Mouse (Mus musculus): Measurements from ENCODE around the gene AC109138.7. TPM values are rescaled to one million over a fixed set of nuclear protein-coding genes. Genes with fewer than 3 reads are reported as not detected.
A peak's percentile ranks its signal among the peaks of the same experiment; 100 is the strongest.

The AC109138.7 gene
- total RNA-seq, 1 experiment from 2014 or later: not detected

GRCm38 (mm10) chr19:4190831-4191334 is 23.3 kb upstream of the AC109138.7 start, which contains the start of gene Tbc1d10c:
Gene Tbc1d10c, minus strand, starts transcription at chr19:4191284.
- ATAC-seq (replicated peaks in 1 of 2; ENCODE audit: insufficient read depth in 1 of 2, low FRiP score in 2 of 2, low TSS enrichment in 1 of 2, low read depth in 1 of 2, poor library complexity in 2 of 2, severe bottlenecking in 2 of 2): peak; percentile 50 to 52; a peak in 3 of 4 replicates

GRCm38 (mm10) chr19:4191528-4192250 is 22.5 kb upstream of the AC109138.7 start, which contains the start of gene Ppp1ca:
Gene Ppp1ca, plus strand, starts transcription at chr19:4192065.
- peak; percentile 82 to 86 for ATAC-seq (replicated peaks in 1 of 2; ENCODE audit: insufficient read depth in 1 of 2, low FRiP score in 2 of 2, low TSS enrichment in 1 of 2, low read depth in 1 of 2, poor library complexity in 2 of 2, severe bottlenecking in 2 of 2)

- no peak for ATAC-seq (replicated peaks in 1 of 2; ENCODE audit: insufficient read depth in 1 of 2, low FRiP score in 2 of 2, low TSS enrichment in 1 of 2, low read depth in 1 of 2, poor library complexity in 2 of 2, severe bottlenecking in 2 of 2)
Observed at GRCm38 (mm10) chr19:4192251-4192985, 21.7 kb upstream of the AC109138.7 start.

- no peak for ATAC-seq (replicated peaks in 1 of 2; ENCODE audit: insufficient read depth in 1 of 2, low FRiP score in 2 of 2, low TSS enrichment in 1 of 2, low read depth in 1 of 2, poor library complexity in 2 of 2, severe bottlenecking in 2 of 2)
Observed at GRCm38 (mm10) chr19:4193129-4193528, 21.0 kb upstream of the AC109138.7 start.

GRCm38 (mm10) chr19:4194021-4194724 is 20.0 kb upstream of the AC109138.7 start:
- ATAC-seq (replicated peaks in 1 of 2; ENCODE audit: insufficient read depth in 1 of 2, low FRiP score in 2 of 2, low TSS enrichment in 1 of 2, low read depth in 1 of 2, poor library complexity in 2 of 2, severe bottlenecking in 2 of 2): no peak

- no peak for ATAC-seq (replicated peaks in 1 of 2; ENCODE audit: insufficient read depth in 1 of 2, low FRiP score in 2 of 2, low TSS enrichment in 1 of 2, low read depth in 1 of 2, poor library complexity in 2 of 2, severe bottlenecking in 2 of 2)
Observed at GRCm38 (mm10) chr19:4194776-4195650, 19.1 kb upstream of the AC109138.7 start.

GRCm38 (mm10) chr19:4196048-4196447 is 18.1 kb upstream of the AC109138.7 start:
- no peak for ATAC-seq (replicated peaks in 1 of 2; ENCODE audit: insufficient read depth in 1 of 2, low FRiP score in 2 of 2, low TSS enrichment in 1 of 2, low read depth in 1 of 2, poor library complexity in 2 of 2, severe bottlenecking in 2 of 2)

GRCm38 (mm10) chr19:4196548-4196947 is 17.6 kb upstream of the AC109138.7 start:
- no peak for ATAC-seq (replicated peaks in 1 of 2; ENCODE audit: insufficient read depth in 1 of 2, low FRiP score in 2 of 2, low TSS enrichment in 1 of 2, low read depth in 1 of 2, poor library complexity in 2 of 2, severe bottlenecking in 2 of 2)

GRCm38 (mm10) chr19:4197180-4197579 is 17.0 kb upstream of the AC109138.7 start:
- no peak for ATAC-seq (replicated peaks in 1 of 2; ENCODE audit: insufficient read depth in 1 of 2, low FRiP score in 2 of 2, low TSS enrichment in 1 of 2, low read depth in 1 of 2, poor library complexity in 2 of 2, severe bottlenecking in 2 of 2)

GRCm38 (mm10) chr19:4201291-4201909 is 12.8 kb upstream of the AC109138.7 start, which contains the start of gene Rad9a:
Gene Rad9a, minus strand, starts transcription at chr19:4201662.
- peak; percentile 84 to 89 for ATAC-seq (replicated peaks in 1 of 2; ENCODE audit: insufficient read depth in 1 of 2, low FRiP score in 2 of 2, low TSS enrichment in 1 of 2, low read depth in 1 of 2, poor library complexity in 2 of 2, severe bottlenecking in 2 of 2)

GRCm38 (mm10) chr19:4202149-4202548 is 12.0 kb upstream of the AC109138.7 start:
- no peak for ATAC-seq (replicated peaks in 1 of 2; ENCODE audit: insufficient read depth in 1 of 2, low FRiP score in 2 of 2, low TSS enrichment in 1 of 2, low read depth in 1 of 2, poor library complexity in 2 of 2, severe bottlenecking in 2 of 2)

GRCm38 (mm10) chr19:4203148-4203547 is 11.0 kb upstream of the AC109138.7 start:
- no peak for ATAC-seq (replicated peaks in 1 of 2; ENCODE audit: insufficient read depth in 1 of 2, low FRiP score in 2 of 2, low TSS enrichment in 1 of 2, low read depth in 1 of 2, poor library complexity in 2 of 2, severe bottlenecking in 2 of 2)

GRCm38 (mm10) chr19:4203604-4204326 is 10.4 kb upstream of the AC109138.7 start:
- ATAC-seq (replicated peaks in 1 of 2; ENCODE audit: insufficient read depth in 1 of 2, low FRiP score in 2 of 2, low TSS enrichment in 1 of 2, low read depth in 1 of 2, poor library complexity in 2 of 2, severe bottlenecking in 2 of 2): no peak; a peak in 1 of 4 replicates

- ATAC-seq (replicated peaks in 1 of 2; ENCODE audit: insufficient read depth in 1 of 2, low FRiP score in 2 of 2, low TSS enrichment in 1 of 2, low read depth in 1 of 2, poor library complexity in 2 of 2, severe bottlenecking in 2 of 2): no peak
Observed at GRCm38 (mm10) chr19:4204889-4205288, 9.3 kb upstream of the AC109138.7 start.

GRCm38 (mm10) chr19:4206971-4207370 is 7.2 kb upstream of the AC109138.7 start:
- ATAC-seq (replicated peaks in 1 of 2; ENCODE audit: insufficient read depth in 1 of 2, low FRiP score in 2 of 2, low TSS enrichment in 1 of 2, low read depth in 1 of 2, poor library complexity in 2 of 2, severe bottlenecking in 2 of 2): peak; percentile 25 to 63; a peak in 2 of 4 replicates

GRCm38 (mm10) chr19:4208563-4208962 is 5.6 kb upstream of the AC109138.7 start:
- no peak for ATAC-seq (replicated peaks in 1 of 2; ENCODE audit: insufficient read depth in 1 of 2, low FRiP score in 2 of 2, low TSS enrichment in 1 of 2, low read depth in 1 of 2, poor library complexity in 2 of 2, severe bottlenecking in 2 of 2)

Measured in hematopoietic stem cell, adult 5-6 weeks (primary cell).